Mouse (Mus musculus): ENCODE measurements at regions not wholly inside any gene's neighbourhood (a gene's known extent, or its start where the extent isn't known, plus 50 kb on each side); places are given as distances from the start of the nearest gene placed in this dataset.

- DNase-seq (ENCODE audit: low spot score) = no peak
These were observed 408.0 kb downstream of the Prr30 start for GRCm38 (mm10) chr14:100792094-100792493.

- DNase-seq (ENCODE audit: low spot score) = peak; percentile 27
These were observed 418.2 kb downstream of the Prr30 start for GRCm38 (mm10) chr14:100781882-100782281.

DNA sequence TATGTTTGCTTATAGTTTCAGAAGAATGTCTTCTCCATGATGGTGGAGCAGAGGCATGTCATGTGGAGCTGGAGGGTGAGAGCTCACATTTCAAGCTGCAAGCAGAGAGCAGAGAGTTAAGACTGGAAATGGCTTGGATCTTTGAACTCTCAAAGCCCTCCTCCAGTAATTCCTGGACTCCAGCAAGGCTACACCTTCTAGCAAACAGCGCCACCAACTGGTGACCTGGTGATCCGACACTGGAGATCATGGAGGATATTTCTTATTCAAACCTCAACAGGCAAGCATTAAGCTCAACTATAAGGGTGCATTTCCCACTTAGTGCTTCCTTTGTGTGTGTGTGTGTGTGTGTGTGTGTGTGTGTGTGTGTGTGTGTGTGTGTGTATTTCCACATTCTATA lies 446.2 kb downstream of the Prr30 start:
- no peak for DNase-seq (ENCODE audit: low spot score)

- no peak for DNase-seq (ENCODE audit: low spot score)
These were observed 447.4 kb downstream of the Prr30 start for GRCm38 (mm10) chr14:100752746-100753145.

DNA sequence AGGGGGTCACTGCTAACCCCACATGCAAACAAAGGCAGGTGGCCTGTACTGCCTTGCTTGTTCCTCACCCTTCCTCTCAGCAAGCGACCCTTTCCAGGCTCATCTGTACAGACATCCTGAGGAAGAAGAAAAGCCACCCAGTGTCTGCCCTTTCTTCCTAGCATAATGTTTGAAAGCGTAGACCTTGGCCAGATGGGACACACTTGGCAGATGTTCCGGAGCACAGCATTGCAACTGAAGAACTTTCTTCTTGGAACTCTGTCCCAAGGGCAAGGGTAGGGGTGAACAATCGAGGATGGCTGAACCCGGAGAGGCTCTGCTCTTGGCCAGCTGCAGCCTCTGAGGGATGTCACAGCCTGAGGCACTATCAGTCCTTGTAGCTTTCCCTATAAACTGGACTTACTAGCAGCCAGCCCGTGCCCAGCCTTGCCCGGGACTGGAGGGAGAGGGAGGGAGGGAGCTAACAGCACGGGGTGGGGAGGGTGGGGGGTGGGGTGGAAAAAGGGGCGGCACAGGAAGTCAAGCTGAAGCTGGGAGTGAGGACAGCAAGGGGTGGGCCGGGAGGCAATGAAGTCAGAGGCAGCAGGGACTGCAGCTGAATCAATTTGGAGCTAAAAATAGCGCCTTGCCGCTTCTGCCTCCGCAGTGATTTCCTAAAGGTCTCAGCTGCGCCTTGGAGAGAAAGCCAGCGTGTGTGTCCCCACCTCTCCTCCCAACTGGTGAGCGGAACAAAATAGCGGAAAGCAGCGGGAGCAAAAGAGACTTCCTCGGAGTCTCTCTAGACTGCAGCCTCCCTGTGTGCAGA lies 450.2 kb downstream of the Prr30 start:
- peak; percentile 25 for DNase-seq (ENCODE audit: low spot score)

DNA sequence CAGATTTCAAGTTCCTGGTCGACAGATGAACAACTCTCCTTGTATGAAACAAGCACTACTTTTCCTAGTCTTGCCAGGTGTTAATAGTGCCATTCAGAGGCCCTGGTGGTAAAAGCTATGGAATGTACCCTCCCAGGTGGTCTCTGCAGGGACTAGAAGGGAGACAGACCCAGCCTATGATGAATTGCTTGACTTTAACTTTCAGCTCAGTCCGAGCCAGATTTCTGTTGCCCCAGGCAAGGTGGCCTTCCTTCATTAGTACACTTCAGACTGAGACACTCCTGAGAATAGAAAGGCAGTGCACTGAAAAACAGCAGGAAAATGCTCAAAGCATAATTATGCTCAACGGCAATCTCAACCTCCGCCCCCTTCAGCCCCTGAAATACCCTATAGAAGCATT lies 450.8 kb upstream of the Klf12 start:
- DNase-seq (ENCODE audit: low spot score) = no peak

- DNase-seq (ENCODE audit: low spot score) = no peak
These were observed 444.0 kb upstream of the Klf12 start for GRCm38 (mm10) chr14:100728433-100728832.

DNA sequence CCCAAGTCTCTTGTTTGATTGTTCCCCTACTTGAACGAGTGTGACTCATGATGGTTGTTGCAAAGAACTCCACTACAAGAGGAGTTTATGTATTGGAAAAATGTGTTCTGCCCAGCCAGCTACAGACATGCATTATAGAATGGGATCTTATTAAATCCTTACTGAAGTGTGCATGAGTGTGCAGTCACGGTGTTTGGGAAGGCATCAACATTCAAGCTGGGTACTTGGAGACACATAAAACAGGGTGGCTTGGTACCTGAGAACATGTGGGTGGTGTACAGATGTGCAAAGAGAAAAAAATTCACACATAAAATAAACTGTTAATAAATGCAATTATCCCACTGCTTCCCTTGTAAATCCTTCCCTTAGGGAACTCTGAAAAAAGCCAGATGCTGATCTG lies 443.2 kb upstream of the Klf12 start:
- no peak for DNase-seq (ENCODE audit: low spot score)

DNA sequence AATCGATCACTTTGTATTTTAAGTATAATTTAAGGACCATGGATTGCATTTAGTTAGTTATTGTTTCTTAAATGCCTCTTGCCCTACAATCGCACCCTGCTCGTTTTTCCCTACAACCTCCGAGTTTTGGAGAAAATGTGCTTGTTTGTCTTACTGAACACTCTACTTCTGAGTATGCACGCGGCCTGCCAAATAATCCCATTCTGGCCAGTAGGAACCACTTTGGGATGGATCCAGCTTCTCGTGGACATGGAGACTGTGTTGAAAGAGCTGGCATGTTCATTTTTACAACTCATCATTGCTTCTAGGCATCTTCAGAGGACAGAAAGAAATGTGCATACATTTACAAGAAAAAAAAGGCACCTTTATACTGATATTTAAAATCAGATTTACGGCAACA lies 440.5 kb upstream of the Klf12 start:
- DNase-seq (ENCODE audit: low spot score) = no peak

GRCm38 (mm10) chr14:100720667-100721066 lies 436.2 kb upstream of the Klf12 start:
- DNase-seq (ENCODE audit: low spot score) = no peak

- DNase-seq (ENCODE audit: low spot score) = no peak
These were observed 430.5 kb upstream of the Klf12 start for GRCm38 (mm10) chr14:100714952-100715351.

GRCm38 (mm10) chr14:100713999-100714471 lies 429.6 kb upstream of the Klf12 start:
- no peak for DNase-seq (ENCODE audit: low spot score)

DNA sequence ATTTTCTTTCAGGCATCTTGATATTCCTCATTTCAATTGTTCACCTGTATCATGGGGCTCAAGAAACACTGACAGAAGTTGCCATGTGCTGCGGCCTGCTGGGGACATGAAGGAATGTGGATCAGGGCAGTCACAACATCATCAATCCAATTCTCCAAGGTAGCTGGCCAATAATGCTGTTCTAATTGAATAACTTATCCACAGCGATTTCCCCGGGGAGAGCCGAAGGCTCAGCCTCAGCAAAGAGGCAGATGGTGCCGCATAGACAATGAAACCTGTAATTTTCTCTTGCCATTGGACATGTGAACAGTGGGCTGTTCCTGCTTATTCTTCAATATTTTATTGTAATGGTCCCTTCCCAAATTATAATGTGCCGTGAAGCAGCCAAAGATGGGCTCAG lies 429.1 kb upstream of the Klf12 start:
- DNase-seq (ENCODE audit: low spot score) = no peak

DNA sequence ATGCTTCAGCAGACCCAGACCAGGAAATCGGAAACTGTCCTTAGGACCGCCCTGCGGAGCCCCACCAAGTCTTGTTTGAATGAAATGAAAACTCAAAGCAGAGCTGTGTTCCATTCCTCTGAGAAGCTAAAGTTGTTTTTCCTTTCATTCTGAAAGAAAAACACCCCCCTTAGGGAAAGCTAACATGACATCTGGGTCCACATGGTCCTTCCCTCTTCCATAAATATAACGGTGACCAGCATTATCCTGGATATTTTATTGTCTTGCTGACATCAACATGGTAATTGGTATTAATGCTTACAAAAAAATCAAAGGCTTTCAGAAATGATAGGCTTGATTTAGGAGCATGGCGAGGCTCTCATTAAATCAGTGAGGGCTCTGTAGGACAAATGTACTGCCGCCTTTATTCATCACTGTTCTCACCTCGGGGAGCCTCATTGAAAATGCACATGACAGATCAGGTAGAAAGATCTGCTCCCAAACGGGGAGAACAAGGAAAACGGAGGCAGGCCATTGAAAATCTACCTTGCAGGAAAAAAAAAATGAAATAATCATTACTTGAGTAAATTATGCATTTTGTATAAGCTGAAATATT lies 381.0 kb upstream of the Klf12 start:
- DNase-seq (ENCODE audit: low spot score) = no peak

DNA sequence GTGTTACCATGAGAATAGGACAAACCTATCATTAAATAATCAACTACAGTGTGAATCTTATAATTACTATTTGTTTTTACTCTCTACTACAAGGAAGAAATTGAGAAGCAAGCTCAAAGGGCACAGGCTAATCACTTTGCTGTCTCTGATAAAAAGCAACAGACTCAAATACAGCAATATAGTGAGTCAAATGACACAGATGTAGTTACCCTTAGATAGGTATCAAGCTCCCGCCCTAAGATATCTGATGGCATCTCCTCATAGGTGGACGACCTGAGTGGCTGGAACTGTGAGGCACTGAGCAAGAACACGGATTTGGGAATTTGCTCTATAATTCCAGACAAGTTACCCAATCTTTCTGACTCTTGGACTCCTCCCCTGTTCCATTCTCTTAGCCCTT lies 379.7 kb upstream of the Klf12 start:
- no peak for DNase-seq (ENCODE audit: low spot score)

GRCm38 (mm10) chr14:100642076-100642475 lies 357.6 kb upstream of the Klf12 start:
- DNase-seq (ENCODE audit: low spot score) = no peak

GRCm38 (mm10) chr14:100634521-100634920 lies 350.0 kb upstream of the Klf12 start:
- DNase-seq (ENCODE audit: low spot score) = no peak

DNA sequence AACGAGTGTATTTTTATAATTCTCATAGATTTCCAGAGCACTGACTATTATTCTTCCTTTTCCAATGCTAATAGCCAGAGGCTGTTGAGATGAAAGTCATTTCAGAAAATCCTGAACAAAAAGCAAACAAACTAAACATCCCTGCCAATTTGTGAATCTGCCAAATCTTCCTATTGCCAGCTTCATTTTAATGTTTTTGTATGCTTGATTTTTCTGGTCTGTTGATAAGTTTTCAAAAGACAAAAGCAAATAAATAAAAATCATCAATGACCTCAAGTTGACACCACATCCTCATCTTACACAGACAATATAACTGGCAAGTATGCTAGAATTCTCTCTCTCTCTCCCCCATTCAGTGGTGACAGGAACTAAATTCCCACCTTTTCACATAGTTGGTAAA lies 347.2 kb upstream of the Klf12 start:
- DNase-seq (ENCODE audit: low spot score) = no peak

DNA sequence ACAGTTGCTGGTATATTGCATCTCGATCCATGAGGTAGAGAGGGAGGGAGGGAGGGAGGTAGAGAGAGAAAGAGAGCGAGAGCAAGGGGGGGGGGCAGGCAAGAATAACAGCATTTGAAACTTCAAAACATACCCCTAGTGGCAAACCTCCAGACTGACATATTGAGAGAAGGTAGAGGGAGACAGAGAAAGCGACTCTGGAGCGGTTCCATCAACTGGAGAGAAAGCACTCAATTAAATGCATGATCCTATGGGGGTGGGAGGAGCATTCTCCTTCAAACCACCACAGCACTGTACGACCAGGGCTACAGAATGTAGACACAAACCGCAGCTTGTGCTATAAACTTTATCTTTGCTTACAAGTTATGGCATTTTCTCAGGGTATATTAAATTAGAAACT lies 345.7 kb upstream of the Klf12 start:
- DNase-seq (ENCODE audit: low spot score) = no peak

GRCm38 (mm10) chr14:100627523-100627922 lies 343.0 kb upstream of the Klf12 start:
- no peak for DNase-seq (ENCODE audit: low spot score)

GRCm38 (mm10) chr14:100619656-100620030 lies 335.2 kb upstream of the Klf12 start:
- DNase-seq (ENCODE audit: low spot score) = no peak

DNA sequence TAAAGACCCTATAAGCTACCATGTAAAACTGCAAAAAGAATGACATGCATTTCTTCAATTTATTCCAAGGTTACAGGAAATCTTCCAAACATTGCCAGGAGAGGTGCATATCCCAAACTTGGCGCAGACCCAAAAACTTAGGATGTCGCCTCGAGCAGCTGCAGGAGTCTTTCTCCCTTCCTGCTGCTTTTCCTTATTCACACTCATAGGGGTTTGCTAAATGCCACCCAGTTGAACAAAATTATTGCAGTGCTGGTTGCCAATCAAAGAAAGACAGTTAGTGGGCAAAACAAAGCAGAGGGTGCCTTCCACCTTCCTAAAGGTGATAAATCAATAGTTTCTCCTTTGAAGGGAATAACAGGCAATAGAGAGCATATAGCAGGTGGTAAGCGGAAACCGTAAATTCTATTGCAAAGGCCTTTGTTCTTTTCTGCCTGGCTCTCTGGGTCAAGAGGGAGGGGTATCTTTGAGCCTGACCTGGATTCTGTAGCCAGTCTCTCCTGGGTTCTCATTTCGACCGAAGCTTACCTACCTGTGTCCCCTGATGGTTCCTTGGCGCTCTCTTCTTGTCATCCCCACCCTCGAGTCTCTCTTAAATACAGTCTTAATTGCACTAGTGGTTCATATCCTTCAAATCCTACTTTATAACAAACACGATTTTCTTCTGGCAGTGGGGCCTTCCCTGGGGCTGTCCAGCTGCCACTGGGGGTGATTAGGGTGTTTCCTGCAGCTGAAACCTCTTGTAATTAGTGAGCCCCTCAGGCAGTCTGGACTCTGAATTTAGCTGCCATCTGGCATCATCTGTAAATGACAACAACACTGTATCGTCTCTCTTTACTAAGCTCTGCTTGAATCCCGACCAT lies 334.5 kb upstream of the Klf12 start:
- no peak for DNase-seq (ENCODE audit: low spot score)

Measured in layer of hippocampus, adult 9-10 months (tissue).